Comparison of ENCODE assay signal across 9 mouse cellular contexts in genomic region chr10:75100298-75100697, GRCm38 (mm10). TPM values are rescaled to one million over a fixed set of nuclear protein-coding genes. Genes with fewer than 3 reads are reported as not detected.
DNase-seq lines count a peak whose midpoint lies in the region; ATAC-seq lines count a peak whose summit lies in the region.
"Had no signal": no experiment of that assay in that cellular context is flagged by ENCODE, and none has a peak within 500 bp of the region (broad histone marks: within the 10 kb centered on the region; RNA-seq: fewer than 3 reads in every experiment).

No protein-coding gene starts in this region.

- DNase-seq in frontal cortex, postnatal 25 days (ENCODE audit: low spot score in 2 of 2): no peak
- DNase-seq in right cerebral cortex, adult 18-20 months: peak; percentile 69
- no peak for DNase-seq in right cerebral cortex, postnatal 25 days
- DNase-seq in layer of hippocampus, postnatal 36 days: peak; percentile 65 to 74
- no peak for DNase-seq in adrenal gland, postnatal 4 days (ENCODE audit: low spot score in 2 of 2)
- DNase-seq in adrenal gland, postnatal 14 days: no peak
- DNase-seq in lung, postnatal 4 days: no peak
- DNase-seq: liver, embryonic 13.5 days had no signal

- peak; percentile 62 for ATAC-seq in frontal cortex, adult (ENCODE audit: low TSS enrichment)

RNA-seq across cellular contexts. Expression of gene Bcr, which starts 39.9 kb away (rescaled TPM):
- 100 to 1,000 TPM; 121 to 133 TPM for total RNA-seq in layer of hippocampus, postnatal 36 days (2021)
- 10 to 100 TPM; 28.2 to 31.7 TPM for total RNA-seq in adrenal gland, postnatal 4 days (2021)
- total RNA-seq in adrenal gland, postnatal 14 days (2021): 26.3 and 27.1 TPM in 2 replicates

Comparison
In these comparisons a context has a peak if more than half of its experiments do, and no peak if none do; other contexts are left out.
1. DNase-seq: peak in right cerebral cortex, adult 18-20 months (single experiment) and layer of hippocampus, postnatal 36 days (2 of 2); none in frontal cortex, postnatal 25 days (0 of 2), right cerebral cortex, postnatal 25 days (single experiment), adrenal gland, postnatal 4 days (0 of 2), adrenal gland, postnatal 14 days (single experiment) and lung, postnatal 4 days (0 of 2).